In genomic region chr10:70242751-70243444, GRCm38 (mm10) we compare ENCODE assay signal across 14 mouse cellular contexts. TPM values are rescaled to one million over a fixed set of nuclear protein-coding genes. Genes with fewer than 3 reads are reported as not detected.
DNase-seq lines count a peak whose midpoint lies in the region; ATAC-seq lines count a peak whose summit lies in the region.
"Had no signal": no experiment of that assay in that cellular context is flagged by ENCODE, and none has a peak within 500 bp of the region (broad histone marks: within the 10 kb centered on the region; RNA-seq: fewer than 3 reads in every experiment).

No protein-coding gene starts in this region.

- no peak for ATAC-seq in kidney, embryonic 14.5 days (ENCODE audit: low FRiP score, low TSS enrichment)
- ATAC-seq: inflammation-experienced regulatory T-cells, adult 6 months had no signal

- H3K4me3 ChIP-seq in kidney, embryonic 14.5 days (ENCODE audit: low read length) = no peak overlapping the region
- H3K4me3 ChIP-seq: forebrain, embryonic 10.5 days; limb, embryonic 12.5 days had no signal

- H3K4me1 ChIP-seq in kidney, embryonic 14.5 days (ENCODE audit: control insufficient read depth, insufficient read depth, low read length) = peaks cover 12% of the 10 kb centered on the region; the same call in 1 of the 2 replicates

- H3K4me2 ChIP-seq in kidney, embryonic 14.5 days (replicated peaks; ENCODE audit: low read depth, low read length) = no peak overlapping the region
- H3K4me2 ChIP-seq: limb, embryonic 12.5 days had no signal

- 38% methylated on average over 8 of the region's 8 CpGs for WGBS in kidney, embryonic 14.5 days

- H3K27me3 ChIP-seq in kidney, embryonic 14.5 days (ENCODE audit: control insufficient read depth, insufficient read depth, low read length) = peaks cover 5% of the 10 kb centered on the region

- H3K36me3 ChIP-seq in kidney, embryonic 14.5 days (ENCODE audit: control insufficient read depth, insufficient read depth, low read length) = no peaks in the 10 kb centered on the region
- H3K36me3 ChIP-seq: forebrain, embryonic 10.5 days; limb, embryonic 12.5 days had no signal

- no peak overlapping the region for H3K9ac ChIP-seq in kidney, embryonic 14.5 days (ENCODE audit: low read depth, low read length)
- H3K9ac ChIP-seq: limb, embryonic 12.5 days had no signal

- peak; percentile 49 for DNase-seq in kidney, adult 18-20 months
- DNase-seq in 416B (ENCODE audit: low read depth) (peak; percentile 37), ZHBTc4 (ENCODE audit: low read depth, low spot score) (peak; percentile 92)
- peak; percentile 55 for DNase-seq in kidney, postnatal 14 days
- DNase-seq in adrenal gland, adult (ENCODE audit: inconsistent age in 2 of 2, low spot score in 1 of 2) = no peak
- DNase-seq in adrenal gland, adult 18-20 months (ENCODE audit: low spot score in 2 of 2) = no peak
- no peak for DNase-seq in adrenal gland, postnatal 36 days
- DNase-seq: cerebellum, adult 11-12 months; thymus, postnatal 14 days had no signal

- H3K9me3 ChIP-seq in kidney, embryonic 14.5 days (ENCODE audit: control insufficient read depth, low read length) = no peaks in the 10 kb centered on the region
- H3K9me3 ChIP-seq: forebrain, embryonic 10.5 days; limb, embryonic 12.5 days had no signal

- no peak overlapping the region for H3K27ac ChIP-seq in kidney, embryonic 14.5 days (ENCODE audit: low read depth, low read length)
- H3K27ac ChIP-seq: forebrain, embryonic 10.5 days; limb, embryonic 12.5 days had no signal

RNA-seq across cellular contexts. Expression of gene Slc16a9, which starts 2.0 kb away (rescaled TPM):
- 3.8 and 4.0 TPM in 2 replicates for polyA plus RNA-seq in kidney, embryonic 14.5 days (2014; fragmentation: Nextera tagmentation; extraction: Ambion mirVana)
- total RNA-seq in adrenal gland, adult 18-20 months (2021) = 1 to 10 TPM; 2.5 to 3.9 TPM
- total RNA-seq in adrenal gland, postnatal 36 days (2021) = 10 to 100 TPM in 1 of 2 experiments, 1 to 10 TPM in 1; 5.5 to 12.9 TPM
- polyA plus RNA-seq: inflammation-experienced regulatory T-cells, adult 6 months had no signal

RNA-seq across cellular contexts. Expression of gene Mrln, which starts 38.4 kb away (rescaled TPM):
- 7.8 and 9.6 TPM in 2 replicates for polyA plus RNA-seq in kidney, embryonic 14.5 days (2014; fragmentation: Nextera tagmentation; extraction: Ambion mirVana)
- under 1 TPM in 1 of 2 experiments, not detected in 1; 0.96 TPM for total RNA-seq in adrenal gland, adult 18-20 months (2021)
- not detected for total RNA-seq in adrenal gland, postnatal 36 days (2021)
- total RNA-seq: layer of hippocampus, postnatal 25 days had no signal
- polyA plus RNA-seq: inflammation-experienced regulatory T-cells, adult 6 months had no signal

Comparison
In these comparisons a context has a peak if more than half of its experiments do, and no peak if none do; other contexts are left out.
1. DNase-seq: peak in kidney, adult 18-20 months (single experiment), 416B (single experiment), ZHBTc4 (single experiment) and kidney, postnatal 14 days (single experiment); none in adrenal gland, adult (0 of 2), adrenal gland, adult 18-20 months (0 of 2) and adrenal gland, postnatal 36 days (0 of 2).